Mouse (Mus musculus): Measurements from ENCODE around the gene Bmf. TPM values are rescaled to one million over a fixed set of nuclear protein-coding genes. Genes with fewer than 3 reads are reported as not detected.

Bmf gene
- polyA plus RNA-seq, 1 experiment from 2014 or later: 0.99 TPM

GRCm38 (mm10) chr2:118491281-118491731 lies 58.2 kb downstream of the Bmf start:
- H3K4me3 ChIP-seq (ENCODE audit: low read depth, low read length): no peak overlapping the region
- H3K4me1 ChIP-seq (ENCODE audit: control insufficient read depth, insufficient read depth, low read length): no peaks in the 10 kb centered on the region
- no peaks in the 10 kb centered on the region for H3K36me3 ChIP-seq (ENCODE audit: control insufficient read depth, insufficient read depth, low read length)
- H3K4me2 ChIP-seq (ENCODE audit: low read depth, low read length): no peak overlapping the region
- H3K27me3 ChIP-seq (ENCODE audit: control insufficient read depth, insufficient read depth, low read length): no peaks in the 10 kb centered on the region
- ATAC-seq (ENCODE audit: low read depth): peak; percentile 52; the same call in 1 of the 2 replicates
- H3K9me3 ChIP-seq (ENCODE audit: control insufficient read depth, low read length): no peaks in the 10 kb centered on the region
- H3K27ac ChIP-seq (ENCODE audit: low read depth, low read length): no peak overlapping the region
- no peak overlapping the region for H3K9ac ChIP-seq (replicated peaks; ENCODE audit: low read depth, low read length)
- WGBS: 52% methylated on average over 5 of the region's 5 CpGs

GRCm38 (mm10) chr2:118490241-118491091 lies 59.0 kb downstream of the Bmf start:
- WGBS: 49% methylated on average over 12 of the region's 12 CpGs
- no peaks in the 10 kb centered on the region for H3K9me3 ChIP-seq (ENCODE audit: control insufficient read depth, low read length)

GRCm38 (mm10) chr2:118487806-118488205 lies 61.7 kb downstream of the Bmf start:
- Histone ChIP-seq H3K9me3 (ENCODE audit: control insufficient read depth, low read length) (no peaks in the 10 kb centered on the region), H3K27me3 (ENCODE audit: control insufficient read depth, insufficient read depth, low read length) (no peaks in the 10 kb centered on the region), H3K27ac (ENCODE audit: low read depth, low read length) (no peak overlapping the region), H3K4me2 (ENCODE audit: low read depth, low read length) (no peak overlapping the region), H3K4me3 (ENCODE audit: low read depth, low read length) (no peak overlapping the region), H3K36me3 (ENCODE audit: control insufficient read depth, insufficient read depth, low read length) (no peaks in the 10 kb centered on the region), H3K9ac (replicated peaks; ENCODE audit: low read depth, low read length) (no peak overlapping the region), H3K4me1 (ENCODE audit: control insufficient read depth, insufficient read depth, low read length) (no peaks in the 10 kb centered on the region)
- ATAC-seq (ENCODE audit: low read depth): no peak
- WGBS: 68% methylated on average over 3 of the region's 3 CpGs

More at GRCm38 (mm10) chr2:118490241-118491091, 59.0 kb downstream of the Bmf start:
- no peaks in the 10 kb centered on the region for H3K4me1 ChIP-seq (ENCODE audit: control insufficient read depth, insufficient read depth, low read length)
- H3K36me3 ChIP-seq (ENCODE audit: control insufficient read depth, insufficient read depth, low read length): no peaks in the 10 kb centered on the region
- H3K9ac ChIP-seq (replicated peaks; ENCODE audit: low read depth, low read length): no peak overlapping the region
- H3K27ac ChIP-seq (ENCODE audit: low read depth, low read length): no peak overlapping the region
- no peaks in the 10 kb centered on the region for H3K27me3 ChIP-seq (ENCODE audit: control insufficient read depth, insufficient read depth, low read length)
- no peak overlapping the region for H3K4me2 ChIP-seq (ENCODE audit: low read depth, low read length)
- H3K4me3 ChIP-seq (ENCODE audit: low read depth, low read length): no peak overlapping the region
- ATAC-seq (ENCODE audit: low read depth): no peak

DNA sequence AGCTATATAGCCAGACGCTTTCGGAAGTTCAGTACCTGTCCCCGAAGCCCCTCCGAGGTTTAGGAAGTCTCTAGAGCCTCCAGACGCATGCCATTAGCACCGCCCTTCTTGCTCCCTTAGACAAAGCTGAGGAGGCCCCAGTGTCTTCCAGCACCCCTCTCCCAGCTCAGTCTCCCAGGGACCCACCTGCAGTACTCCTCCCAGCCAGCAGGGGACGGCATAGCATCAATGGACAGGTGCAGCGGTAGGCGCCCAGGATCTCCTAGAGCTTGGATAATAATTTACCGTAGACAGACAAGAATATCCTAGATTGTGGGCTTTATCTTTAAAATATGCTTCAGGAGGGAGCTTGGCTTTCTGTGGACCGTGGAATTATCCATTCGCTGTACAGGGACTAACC lies 62.6 kb downstream of the Bmf start:
- H3K4me2 ChIP-seq (ENCODE audit: low read depth, low read length): no peak overlapping the region
- ATAC-seq (ENCODE audit: low read depth): peak; percentile 54; the same call in 1 of the 2 replicates
- no peaks in the 10 kb centered on the region for H3K9me3 ChIP-seq (ENCODE audit: control insufficient read depth, low read length)
- H3K4me3 ChIP-seq (ENCODE audit: low read depth, low read length): no peak overlapping the region
- H3K27me3 ChIP-seq (ENCODE audit: control insufficient read depth, insufficient read depth, low read length): no peaks in the 10 kb centered on the region
- 17% methylated on average over 12 of the region's 12 CpGs for WGBS
- no peak overlapping the region for H3K27ac ChIP-seq (ENCODE audit: low read depth, low read length)
- no peaks in the 10 kb centered on the region for H3K4me1 ChIP-seq (ENCODE audit: control insufficient read depth, insufficient read depth, low read length)
- no peaks in the 10 kb centered on the region for H3K36me3 ChIP-seq (ENCODE audit: control insufficient read depth, insufficient read depth, low read length)
- H3K9ac ChIP-seq (replicated peaks; ENCODE audit: low read depth, low read length): no peak overlapping the region

DNA sequence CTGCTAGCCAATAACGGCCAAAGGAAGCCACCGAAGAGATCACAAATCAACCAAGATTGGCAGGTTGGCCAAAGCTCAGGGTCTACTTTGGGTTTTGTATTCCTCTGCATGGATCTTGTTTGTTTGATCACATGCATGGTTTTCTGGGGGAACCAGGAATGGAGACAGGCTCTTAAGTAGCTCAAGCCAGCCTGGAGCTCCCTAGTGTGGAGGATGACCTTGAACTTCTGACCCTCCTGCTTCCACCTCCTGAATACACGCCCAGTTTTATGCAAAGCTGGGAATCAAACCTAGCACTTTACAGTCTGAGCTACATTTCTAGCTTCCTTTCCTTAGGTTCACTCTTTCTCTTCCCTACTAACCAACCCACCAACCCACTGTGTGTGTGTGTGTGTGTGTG lies 64.1 kb downstream of the Bmf start:
- H3K27ac ChIP-seq (ENCODE audit: low read depth, low read length): no peak overlapping the region
- no peaks in the 10 kb centered on the region for H3K9me3 ChIP-seq (ENCODE audit: control insufficient read depth, low read length)
- WGBS: 84% methylated on average over 3 of the region's 3 CpGs
- H3K4me3 ChIP-seq (ENCODE audit: low read depth, low read length): no peak overlapping the region
- H3K4me2 ChIP-seq (ENCODE audit: low read depth, low read length): no peak overlapping the region
- ATAC-seq (ENCODE audit: low read depth): no peak
- H3K36me3 ChIP-seq (ENCODE audit: control insufficient read depth, insufficient read depth, low read length): no peaks in the 10 kb centered on the region
- H3K4me1 ChIP-seq (ENCODE audit: control insufficient read depth, insufficient read depth, low read length): no peaks in the 10 kb centered on the region
- H3K27me3 ChIP-seq (ENCODE audit: control insufficient read depth, insufficient read depth, low read length): no peaks in the 10 kb centered on the region
- H3K9ac ChIP-seq (replicated peaks; ENCODE audit: low read depth, low read length): no peak overlapping the region

DNA sequence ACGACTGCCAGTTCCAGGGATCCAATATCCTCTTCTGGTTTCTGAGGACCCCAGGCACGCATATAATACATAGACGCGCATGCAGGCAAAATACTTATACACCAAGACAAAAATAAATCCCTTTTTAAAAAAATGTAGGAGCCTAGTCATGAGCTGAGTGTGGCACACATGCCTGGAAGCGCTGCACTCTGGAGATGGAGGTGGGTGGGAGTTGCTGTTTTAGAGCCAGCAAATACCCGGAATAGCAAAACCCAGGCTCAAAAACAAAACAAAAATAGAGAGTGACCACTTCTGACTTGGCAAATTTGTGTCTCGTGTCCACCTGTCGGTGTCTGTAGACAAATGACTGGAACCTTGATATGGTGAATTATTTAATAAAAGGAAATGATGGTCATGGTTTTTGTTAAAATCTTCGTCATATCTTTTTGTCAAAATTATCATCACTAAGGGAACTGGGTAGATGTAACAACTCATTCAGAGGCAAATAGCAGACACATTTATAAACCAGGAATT lies 65.0 kb downstream of the Bmf start:
- H3K9me3 ChIP-seq (ENCODE audit: control insufficient read depth, low read length): no peaks in the 10 kb centered on the region
- 86% methylated on average over 9 of the region's 9 CpGs for WGBS

GRCm38 (mm10) chr2:118483032-118483431 lies 66.5 kb downstream of the Bmf start:
- Histone ChIP-seq H3K9ac (replicated peaks; ENCODE audit: low read depth, low read length) (no peak overlapping the region), H3K4me2 (ENCODE audit: low read depth, low read length) (no peak overlapping the region), H3K36me3 (ENCODE audit: control insufficient read depth, insufficient read depth, low read length) (no peaks in the 10 kb centered on the region), H3K4me1 (ENCODE audit: control insufficient read depth, insufficient read depth, low read length) (peaks cover 10% of the 10 kb centered on the region), H3K9me3 (ENCODE audit: control insufficient read depth, low read length) (no peaks in the 10 kb centered on the region), H3K27me3 (ENCODE audit: control insufficient read depth, insufficient read depth, low read length) (no peaks in the 10 kb centered on the region), H3K4me3 (ENCODE audit: low read depth, low read length) (no peak overlapping the region), H3K27ac (ENCODE audit: low read depth, low read length) (no peak overlapping the region)
- ATAC-seq (ENCODE audit: low read depth): no peak
- WGBS: 85% methylated on average over 5 of the region's 5 CpGs

More for the DNA sequence above, 65.0 kb downstream of the Bmf start:
- H3K27me3 ChIP-seq (ENCODE audit: control insufficient read depth, insufficient read depth, low read length): no peaks in the 10 kb centered on the region
- no peaks in the 10 kb centered on the region for H3K4me1 ChIP-seq (ENCODE audit: control insufficient read depth, insufficient read depth, low read length)
- no peaks in the 10 kb centered on the region for H3K36me3 ChIP-seq (ENCODE audit: control insufficient read depth, insufficient read depth, low read length)
- ATAC-seq (ENCODE audit: low read depth): no peak
- no peak overlapping the region for H3K4me2 ChIP-seq (ENCODE audit: low read depth, low read length)
- H3K27ac ChIP-seq (ENCODE audit: low read depth, low read length): no peak overlapping the region
- H3K9ac ChIP-seq (replicated peaks; ENCODE audit: low read depth, low read length): no peak overlapping the region
- H3K4me3 ChIP-seq (ENCODE audit: low read depth, low read length): no peak overlapping the region

- no peak for ATAC-seq (ENCODE audit: low read depth)
- no peaks in the 10 kb centered on the region for H3K27me3 ChIP-seq (ENCODE audit: control insufficient read depth, insufficient read depth, low read length)
- 91% methylated on average over 7 of the region's 7 CpGs for WGBS
- H3K9ac ChIP-seq (replicated peaks; ENCODE audit: low read depth, low read length): no peak overlapping the region
- no peaks in the 10 kb centered on the region for H3K9me3 ChIP-seq (ENCODE audit: control insufficient read depth, low read length)
- peaks cover 11% of the 10 kb centered on the region for H3K4me1 ChIP-seq (ENCODE audit: control insufficient read depth, insufficient read depth, low read length)
- no peak overlapping the region for H3K4me3 ChIP-seq (ENCODE audit: low read depth, low read length)
- H3K4me2 ChIP-seq (ENCODE audit: low read depth, low read length): no peak overlapping the region
- no peak overlapping the region for H3K27ac ChIP-seq (ENCODE audit: low read depth, low read length)
- peaks cover 7% of the 10 kb centered on the region for H3K36me3 ChIP-seq (ENCODE audit: control insufficient read depth, insufficient read depth, low read length)
Measured at GRCm38 (mm10) chr2:118480886-118481285, 68.6 kb downstream of the Bmf start.

DNA sequence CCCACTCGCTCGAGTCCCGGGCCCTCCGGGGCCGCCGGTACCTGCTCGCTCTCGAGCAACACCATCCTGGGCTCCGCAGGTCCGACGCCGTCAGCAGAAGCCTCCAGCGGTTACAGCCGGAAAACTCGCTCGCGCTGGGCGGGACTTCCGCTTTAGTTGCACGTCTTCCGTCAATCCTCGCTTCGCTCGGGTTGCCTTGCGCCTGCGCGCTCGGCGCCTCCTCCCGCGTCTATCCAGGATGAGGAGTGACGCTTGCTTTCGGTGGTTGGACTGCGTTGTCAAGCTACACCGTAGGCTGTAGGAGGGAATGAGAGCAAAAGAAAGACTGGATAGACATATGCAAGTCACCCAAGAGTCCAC lies 70.0 kb downstream of the Bmf start, which contains the start of gene Srp14:
TSS of gene Srp14 (minus strand) at position 162 of the 360 bp plus-strand sequence.
- H3K27me3 ChIP-seq (ENCODE audit: control insufficient read depth, insufficient read depth, low read length): no peaks in the 10 kb centered on the region
- under 1% methylated on average over 35 of the region's 35 CpGs for WGBS

More for the DNA sequence above, 70.0 kb downstream of the Bmf start, which contains the start of gene Srp14:
- peaks cover 20% of the 10 kb centered on the region for H3K36me3 ChIP-seq (ENCODE audit: control insufficient read depth, insufficient read depth, low read length)
- H3K4me2 ChIP-seq (ENCODE audit: low read depth, low read length): peak within 1 kb of the TSS; percentile 86
- peaks cover 11% of the 10 kb centered on the region for H3K4me1 ChIP-seq (ENCODE audit: control insufficient read depth, insufficient read depth, low read length)
- H3K27ac ChIP-seq (ENCODE audit: low read depth, low read length): peak within 1 kb of the TSS; percentile 84
- peak within 1 kb of the TSS; percentile 91 for H3K4me3 ChIP-seq (ENCODE audit: low read depth, low read length)
- ATAC-seq (ENCODE audit: low read depth): peak; percentile 99
- H3K9ac ChIP-seq (replicated peaks; ENCODE audit: low read depth, low read length): peak within 1 kb of the TSS; percentile 81
- H3K9me3 ChIP-seq (ENCODE audit: control insufficient read depth, low read length): no peaks in the 10 kb centered on the region

All from neural tube, embryonic 14.5 days (tissue).